Mouse (Mus musculus) hindbrain, postnatal 0 days (tissue): Measurements from ENCODE around the gene Gnb1. TPM values are rescaled to one million over a fixed set of nuclear protein-coding genes. Genes with fewer than 3 reads are reported as not detected.
"Not testable (repeated sequence)": the region's sequence is repeated elsewhere in the genome, so short reads cannot be mapped to it uniquely, and the experiment has no call there.

Experiments used
- ATAC-seq: fragments of 200-750 bp; cut with Nextera tagmentation; 2 replicates; pipeline ENCODE4 v1.8.0; 2017; ENCODE audit warnings: mild to moderate bottlenecking, moderate TSS enrichment, moderate library complexity
- DNase-seq: peaks from one replicate; pipeline ENCODE4 v3.0.0-alpha.2; 2015; ENCODE audit warnings: low spot score
- H3K27ac ChIP-seq: fragments of 300-500 bp; sonication (generic); 2 replicates; pipeline ENCODE4 v1.5.1; 2014; ENCODE audit warnings: mild to moderate bottlenecking
- H3K27me3 ChIP-seq: fragments of 300-500 bp; sonication (generic); 2 replicates; pipeline ENCODE4 v1.6.1; 2014; ENCODE audit warnings: low read length, mixed read lengths; ENCODE audit not compliant: insufficient read depth
- H3K36me3 ChIP-seq: fragments of 300-500 bp; sonication (generic); 2 replicates; pipeline ENCODE4 v1.6.1; 2014; ENCODE audit warnings: low read length, mixed read lengths; ENCODE audit not compliant: insufficient read depth
- H3K4me1 ChIP-seq: fragments of 300-500 bp; sonication (generic); 2 replicates; pipeline ENCODE4 v1.6.1; 2014; ENCODE audit warnings: antibody characterized with exemption, low read length, mixed read lengths; ENCODE audit not compliant: insufficient read depth
- H3K4me2 ChIP-seq: fragments of 300-500 bp; sonication (generic); 2 replicates; pipeline ENCODE4 v1.6.1; 2014; ENCODE audit warnings: low read depth, mild to moderate bottlenecking, low read length, moderate library complexity, mixed read lengths
- H3K4me3 ChIP-seq: fragments of 300-500 bp; sonication (generic); 2 replicates; pipeline ENCODE4 v1.5.1; 2014; ENCODE audit warnings: low read length
- H3K9ac ChIP-seq: fragments of 300-500 bp; sonication (generic); replicated peaks from 2 replicates; pipeline ENCODE4 v1.6.1; 2014; ENCODE audit warnings: mild to moderate bottlenecking, low read length, moderate library complexity, mixed read lengths
- H3K9me3 ChIP-seq: fragments of 300-500 bp; sonication (generic); 2 replicates; pipeline ENCODE4 v1.6.1; 2016; ENCODE audit warnings: low read length, mixed read lengths
- CTCF ChIP-seq: IDR thresholded peaks from 2 replicates; pipeline ENCODE4 v1.5.1; 2016; ENCODE audit warnings: antibody characterized with exemption, control low read depth, low read depth
- WGBS: fragments of 180-500 bp; shearing (Covaris S2); extraction: QIAGEN DNeasy Blood & Tissue Kit; methylation state at CpG from one replicate; pipeline ENCODE4 v1.1.7; 2014; 5-methylcytosine and 5-hydroxymethylcytosine counted together
- polyA plus RNA-seq: library from polyadenylated mRNA; unstranded; fragments of >200 nt; fragmentation: Nextera tagmentation; extraction: Ambion mirVana; gene quantifications from 2 replicates; pipeline ENCODE4 v1.2.1, GENCODE M21; 2015
- total RNA-seq: library from RNA; depleted of rRNA; stranded (reverse); fragments of >200 nt; gene quantifications from 2 replicates; pipeline ENCODE4 v1.2.3, GENCODE M21; 2014

The Gnb1 gene
- total and polyA plus RNA-seq, 2 experiments from 2014 or later = 456 to 1,230 TPM

- peaks cover 5% of the 10 kb centered on the region; the same call in 1 of the 2 replicates for H3K4me1 ChIP-seq
- no peak overlapping the region for H3K4me2 ChIP-seq
- H3K4me3 ChIP-seq = no peak overlapping the region
- WGBS = 90% methylated on average over 7 of the region's 7 CpGs
- H3K9ac ChIP-seq = no peak overlapping the region
- DNase-seq (no peak), ATAC-seq (no peak)
- no peak overlapping the region for H3K27ac ChIP-seq
- no peaks in the 10 kb centered on the region for H3K9me3 ChIP-seq
- TF ChIP-seq CTCF = no peak
- no peaks in the 10 kb centered on the region for H3K27me3 ChIP-seq
- H3K36me3 ChIP-seq = no peaks in the 10 kb centered on the region
Observed at GRCm38 (mm10) chr4:155470997-155471396, 20.2 kb upstream of the Gnb1 start.

DNA sequence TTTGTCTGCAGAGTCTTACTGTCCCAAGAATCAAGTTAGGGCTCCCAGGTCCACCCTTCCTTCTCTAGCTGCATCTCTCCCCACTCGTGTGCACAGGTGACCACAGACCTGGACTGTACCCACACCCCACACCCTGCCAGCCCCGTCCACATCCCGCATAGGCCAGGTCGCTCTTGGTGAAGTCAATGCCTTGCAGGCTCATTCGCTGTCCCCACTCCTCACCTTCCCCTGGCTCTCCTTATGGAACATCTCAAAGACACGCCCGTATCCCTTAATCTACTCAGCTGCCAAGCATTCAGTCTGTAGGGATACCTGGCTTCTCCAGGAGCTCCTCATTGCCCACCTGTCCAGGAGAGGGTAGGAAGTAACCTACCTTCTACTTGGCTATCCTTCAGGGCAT, 19.8 kb upstream of the Gnb1 start:
- Histone ChIP-seq H3K27ac (no peak overlapping the region), H3K4me2 (no peak overlapping the region), H3K27me3 (no peaks in the 10 kb centered on the region), H3K9me3 (no peaks in the 10 kb centered on the region), H3K4me1 (peaks cover 5% of the 10 kb centered on the region; the same call in 1 of the 2 replicates), H3K36me3 (no peaks in the 10 kb centered on the region), H3K4me3 (no peak overlapping the region), H3K9ac (no peak overlapping the region)
- 86% methylated on average over 7 of the region's 7 CpGs for WGBS
- no peak for DNase-seq
- TF ChIP-seq CTCF = no peak
- no peak for ATAC-seq

GRCm38 (mm10) chr4:155472716-155473290, 18.4 kb upstream of the Gnb1 start:
- no peak overlapping the region for H3K4me3 ChIP-seq
- H3K4me2 ChIP-seq = no peak overlapping the region
- WGBS = 55% methylated on average over 3 of the region's 3 CpGs
- no peaks in the 10 kb centered on the region for H3K9me3 ChIP-seq
- H3K27me3 ChIP-seq = no peaks in the 10 kb centered on the region
- H3K36me3 ChIP-seq = no peaks in the 10 kb centered on the region
- no peak for ATAC-seq
- peak overlapping the region; percentile 15; the same call in 1 of the 2 replicates for H3K27ac ChIP-seq
- peak; percentile 36 for DNase-seq
- H3K9ac ChIP-seq = no peak overlapping the region
- H3K4me1 ChIP-seq = peaks cover 5% of the 10 kb centered on the region; the same call in 1 of the 2 replicates
- no peak for TF ChIP-seq CTCF

- WGBS = 48% methylated on average over 5 of the region's 5 CpGs
Observed at GRCm38 (mm10) chr4:155473319-155473718, 17.8 kb upstream of the Gnb1 start.

DNA sequence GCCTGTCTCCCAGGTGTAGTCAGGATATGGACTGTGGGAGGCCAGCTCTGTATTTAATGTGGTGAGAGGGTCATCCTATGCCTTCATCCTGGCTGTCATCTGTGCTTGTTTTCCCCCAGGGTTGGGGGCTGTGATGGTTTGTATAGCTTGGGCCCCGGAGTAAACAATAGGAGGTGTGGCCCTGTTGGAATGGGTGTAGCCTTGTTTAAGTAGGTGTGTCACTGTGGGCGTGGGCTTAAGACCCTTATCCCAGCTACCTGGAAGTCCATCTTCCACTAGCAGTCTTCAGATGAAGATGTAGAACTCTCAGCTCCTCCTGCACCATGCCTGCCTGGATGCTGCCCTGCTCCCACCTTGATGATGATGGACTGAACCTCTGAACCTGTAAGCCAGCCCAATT, 17.4 kb upstream of the Gnb1 start:
- H3K9me3 ChIP-seq, ATAC-seq, H3K4me1 ChIP-seq, H3K36me3 ChIP-seq, DNase-seq, H3K4me2 ChIP-seq, H3K27me3 ChIP-seq, H3K9ac ChIP-seq, H3K4me3 ChIP-seq, H3K27ac ChIP-seq: not testable (repeated sequence)
- 58% methylated on average over 2 of the region's 2 CpGs for WGBS

More at GRCm38 (mm10) chr4:155473319-155473718, 17.8 kb upstream of the Gnb1 start:
- TF ChIP-seq CTCF = no peak
- Histone ChIP-seq H3K9ac (no peak overlapping the region), H3K4me1 (peaks cover 5% of the 10 kb centered on the region; the same call in 1 of the 2 replicates), H3K4me3 (no peak overlapping the region), H3K4me2 (no peak overlapping the region), H3K27me3 (no peaks in the 10 kb centered on the region), H3K9me3 (no peaks in the 10 kb centered on the region), H3K36me3 (no peaks in the 10 kb centered on the region), H3K27ac (peak overlapping the region; percentile 15; the same call in 1 of the 2 replicates)
- no peak for ATAC-seq
- DNase-seq = peak; percentile 61

- no peaks in the 10 kb centered on the region for H3K9me3 ChIP-seq
- no peak overlapping the region for H3K9ac ChIP-seq
- peak overlapping the region; percentile 43 for H3K4me2 ChIP-seq
- WGBS = 17% methylated on average over 28 of the region's 28 CpGs
- H3K27me3 ChIP-seq = no peaks in the 10 kb centered on the region
- H3K4me3 ChIP-seq = no peak overlapping the region
- H3K4me1 ChIP-seq = no peaks in the 10 kb centered on the region
- H3K36me3 ChIP-seq = no peaks in the 10 kb centered on the region
- peak; percentile 83 for ATAC-seq
- no peak overlapping the region for H3K27ac ChIP-seq
- peak; percentile 86 for DNase-seq
- peak; percentile 96 for TF ChIP-seq CTCF
Observed at GRCm38 (mm10) chr4:155481381-155482124, 9.6 kb upstream of the Gnb1 start.

GRCm38 (mm10) chr4:155482125-155482480, 9.1 kb upstream of the Gnb1 start:
- H3K4me1 ChIP-seq = no peaks in the 10 kb centered on the region
- no peak overlapping the region for H3K4me3 ChIP-seq
- H3K27ac ChIP-seq = no peak overlapping the region
- no peaks in the 10 kb centered on the region for H3K27me3 ChIP-seq
- ATAC-seq (no peak), DNase-seq (no peak)
- H3K36me3 ChIP-seq = no peaks in the 10 kb centered on the region
- TF ChIP-seq CTCF = no peak
- H3K4me2 ChIP-seq = no peak overlapping the region
- H3K9me3 ChIP-seq = no peaks in the 10 kb centered on the region
- WGBS = 88% methylated on average over 6 of the region's 6 CpGs
- H3K9ac ChIP-seq = no peak overlapping the region
